Comparison of ENCODE assay signal across 8 mouse cellular contexts in the genomic region with DNA sequence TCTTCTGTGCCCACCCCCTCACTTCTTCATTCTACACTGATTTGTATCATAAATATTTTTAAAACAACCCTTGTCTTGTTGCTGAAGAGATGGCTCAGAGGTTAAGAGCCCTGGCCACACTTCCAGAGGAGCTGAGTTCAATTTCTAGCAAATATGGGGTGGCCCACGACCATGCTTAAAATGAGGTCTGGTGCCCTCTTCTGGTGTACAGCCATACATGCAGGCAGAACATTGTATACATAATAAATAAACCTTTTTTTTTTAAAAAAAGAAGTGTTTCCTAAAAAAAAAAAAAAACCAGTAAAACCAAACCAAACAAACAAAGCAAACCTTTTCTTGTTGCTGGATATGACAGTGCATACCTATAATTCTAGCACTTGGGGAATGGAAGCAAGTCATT.
A peak's percentile ranks its signal among the peaks of the same experiment; 100 is the strongest.
DNase-seq lines count a peak whose midpoint lies in the region; ATAC-seq and TF ChIP-seq lines count a peak whose summit lies in the region.

No protein-coding gene starts in this region.

- no peak overlapping the region for H3K27ac ChIP-seq in heart, postnatal 0 days (ENCODE audit: low read depth)
- no peak overlapping the region for H3K27ac ChIP-seq in heart, embryonic 11.5 days (ENCODE audit: low read depth, low read length)
- H3K27ac ChIP-seq in bone marrow, adult 2 months (ENCODE audit: control insufficient read depth, insufficient read depth, low read depth, low read length, poor library complexity) = no peak overlapping the region

- no peak overlapping the region for H3K4me2 ChIP-seq in heart, postnatal 0 days (ENCODE audit: low read depth, low read length)
- no peak overlapping the region for H3K4me2 ChIP-seq in heart, embryonic 11.5 days

- no peak for ATAC-seq in heart, postnatal 0 days (ENCODE audit: insufficient read depth, low read depth)
- ATAC-seq in heart, embryonic 11.5 days (replicated peaks; ENCODE audit: insufficient number of reproducible peaks, low FRiP score, low TSS enrichment) = no peak

- no peak for DNase-seq in heart, postnatal 0 days (ENCODE audit: low spot score)
- peak; percentile 29 for DNase-seq in A20 (ENCODE audit: low read depth, low spot score)
- peak; percentile 35 for DNase-seq in induced T-regulatory cell, adult 2 months (ENCODE audit: low read depth)
- no peak for DNase-seq in urinary bladder, postnatal 25 days (ENCODE audit: low spot score)
- no peak for DNase-seq in gastrocnemius, adult 8-10 months (ENCODE audit: low spot score in 2 of 2)
- no peak for DNase-seq in right cerebral cortex, adult 2 months (ENCODE audit: low spot score in 2 of 2)

- H3K9me3 ChIP-seq in heart, postnatal 0 days (replicated peaks; ENCODE audit: control insufficient read depth, low read length) = no peaks in the 10 kb centered on the region
- no peaks in the 10 kb centered on the region for H3K9me3 ChIP-seq in heart, embryonic 11.5 days (replicated peaks; ENCODE audit: control insufficient read depth, low read length)

- no peaks in the 10 kb centered on the region for H3K27me3 ChIP-seq in heart, postnatal 0 days (ENCODE audit: control insufficient read depth, insufficient read depth, low read length)
- no peaks in the 10 kb centered on the region for H3K27me3 ChIP-seq in heart, embryonic 11.5 days (ENCODE audit: control insufficient read depth, insufficient read depth, low read length)

- H3K4me1 ChIP-seq in heart, postnatal 0 days (ENCODE audit: control insufficient read depth, insufficient read depth) = no peaks in the 10 kb centered on the region
- H3K4me1 ChIP-seq in heart, embryonic 11.5 days (ENCODE audit: control insufficient read depth, insufficient read depth, low read length) = no peaks in the 10 kb centered on the region
- no peaks in the 10 kb centered on the region for H3K4me1 ChIP-seq in bone marrow, adult 2 months (ENCODE audit: control insufficient read depth, insufficient read depth, low read length)

- no peak for TF ChIP-seq POLR2A in bone marrow, adult 2 months (IDR thresholded peaks at IDR 0.05; ENCODE audit: borderline replicate concordance, control insufficient read depth, low read depth, low read length)

- peak; percentile 55 for TF ChIP-seq CTCF in heart, postnatal 0 days (IDR thresholded peaks at IDR 0.05; ENCODE audit: low read depth)
- 0 out of 2 replicates have a peak, but pooled peaks have one; percentile 31 for TF ChIP-seq CTCF in bone marrow, adult 2 months (IDR thresholded peaks at IDR 0.05; ENCODE audit: control insufficient read depth, insufficient read depth, low read length)

- H3K9ac ChIP-seq in heart, postnatal 0 days (replicated peaks; ENCODE audit: low read depth, low read length) = no peak overlapping the region
- no peak overlapping the region for H3K9ac ChIP-seq in heart, embryonic 11.5 days (ENCODE audit: low read depth, low read length)

- no peak for TF ChIP-seq EP300 in heart, postnatal 0 days (IDR thresholded peaks at IDR 0.05; ENCODE audit: low read depth)

- H3K4me3 ChIP-seq in heart, postnatal 0 days (ENCODE audit: low read depth, low read length) = no peak overlapping the region
- H3K4me3 ChIP-seq in heart, embryonic 11.5 days (ENCODE audit: low read depth, low read length) = no peak overlapping the region
- H3K4me3 ChIP-seq in bone marrow, adult 2 months (replicated peaks; ENCODE audit: control insufficient read depth, low read depth, low read length) = no peak overlapping the region

- 6% methylated on average over 1 of the region's 1 CpGs for WGBS in heart, postnatal 0 days
- WGBS in heart, embryonic 11.5 days (ENCODE audit: insufficient replicate concordance) = 37% methylated on average over 1 of the region's 1 CpGs
- 17% methylated on average over 1 of the region's 1 CpGs for WGBS in bone marrow, adult 2 months

- H3K36me3 ChIP-seq in heart, postnatal 0 days (replicated peaks; ENCODE audit: control insufficient read depth, insufficient read depth, low read length) = no peaks in the 10 kb centered on the region
- H3K36me3 ChIP-seq in heart, embryonic 11.5 days (ENCODE audit: control insufficient read depth, insufficient read depth, low read length) = no peaks in the 10 kb centered on the region

Comparison
In these comparisons a context has a peak if more than half of its experiments do, and no peak if none do; other contexts are left out.
1. DNase-seq: peak in A20 (single experiment) and induced T-regulatory cell, adult 2 months (single experiment); none in heart, postnatal 0 days (single experiment), urinary bladder, postnatal 25 days (single experiment), gastrocnemius, adult 8-10 months (0 of 2) and right cerebral cortex, adult 2 months (0 of 2).